Mouse (Mus musculus): ENCODE measurements around the gene Rrp1b.

- TF ChIP-seq EP300 (IDR thresholded peaks at IDR 0.05; ENCODE audit: insufficient read depth, low read depth, low read length), result no peak
- TF ChIP-seq CTCF (IDR thresholded peaks at IDR 0.05), result no peak
These were observed 73.5 kb downstream of the Rrp1b start for GRCm38 (mm10) chr17:32109201-32109940.
